Mouse (Mus musculus): ENCODE data around the gene G6pc3.

Gene G6pc3

GRCm38 (mm10) chr11:102218783-102219182 is 29.4 kb downstream of the G6pc3 start:
- peak; percentile 97 for DNase-seq (ENCODE audit: low read depth)

GRCm38 (mm10) chr11:102219247-102219993 is 30.0 kb downstream of the G6pc3 start:
- no peak for DNase-seq (ENCODE audit: low read depth)

- no peak for DNase-seq (ENCODE audit: low read depth)
Measured at GRCm38 (mm10) chr11:102219994-102220346, 30.6 kb downstream of the G6pc3 start.

- no peak for DNase-seq (ENCODE audit: low read depth)
Measured at GRCm38 (mm10) chr11:102220451-102220850, 31.0 kb downstream of the G6pc3 start.

- no peak for DNase-seq (ENCODE audit: low read depth)
Measured at GRCm38 (mm10) chr11:102221243-102221953, 32.0 kb downstream of the G6pc3 start.

GRCm38 (mm10) chr11:102221954-102222351 is 32.5 kb downstream of the G6pc3 start:
- no peak for DNase-seq (ENCODE audit: low read depth)

GRCm38 (mm10) chr11:102223166-102223565 is 33.7 kb downstream of the G6pc3 start:
- DNase-seq (ENCODE audit: low read depth), result peak; percentile 74

GRCm38 (mm10) chr11:102224686-102225085 is 35.3 kb downstream of the G6pc3 start:
- DNase-seq (ENCODE audit: low read depth), result peak; percentile 37

- DNase-seq (ENCODE audit: low read depth), result peak; percentile 82
Measured at GRCm38 (mm10) chr11:102225221-102225620, 35.8 kb downstream of the G6pc3 start.

- DNase-seq (ENCODE audit: low read depth), result no peak
Measured at GRCm38 (mm10) chr11:102226067-102226978, 36.9 kb downstream of the G6pc3 start.

GRCm38 (mm10) chr11:102227270-102228190 is 38.1 kb downstream of the G6pc3 start:
- no peak for DNase-seq (ENCODE audit: low read depth)

- no peak for DNase-seq (ENCODE audit: low read depth)
Measured at GRCm38 (mm10) chr11:102228191-102228545, 38.7 kb downstream of the G6pc3 start.

GRCm38 (mm10) chr11:102228646-102229268 is 39.3 kb downstream of the G6pc3 start:
- DNase-seq (ENCODE audit: low read depth), result no peak

- DNase-seq (ENCODE audit: low read depth), result peak; percentile 62
Measured at GRCm38 (mm10) chr11:102229331-102229953, 40.0 kb downstream of the G6pc3 start.

- DNase-seq (ENCODE audit: low read depth), result peak; percentile 99
Measured at GRCm38 (mm10) chr11:102230006-102230741, 40.8 kb downstream of the G6pc3 start, which contains the start of gene Hdac5. Gene Hdac5 (minus strand): TSS chr11:102230166.

- no peak for DNase-seq (ENCODE audit: low read depth)
Measured at GRCm38 (mm10) chr11:102236022-102236421, 46.6 kb downstream of the G6pc3 start.

GRCm38 (mm10) chr11:102240636-102241035 is 51.2 kb downstream of the G6pc3 start:
- no peak for DNase-seq (ENCODE audit: low read depth)

- no peak for DNase-seq (ENCODE audit: low read depth)
Measured at GRCm38 (mm10) chr11:102241246-102241645, 51.8 kb downstream of the G6pc3 start.

- DNase-seq (ENCODE audit: low read depth), result no peak
Measured at GRCm38 (mm10) chr11:102241874-102242273, 52.5 kb downstream of the G6pc3 start.

All from NIH3T3 (cell line).